Mouse (Mus musculus): Measurements from ENCODE around the gene Rpain. TPM values are rescaled to one million over a fixed set of nuclear protein-coding genes. Genes with fewer than 3 reads are reported as not detected.

Rpain gene
- 67.8 TPM for polyA plus RNA-seq (2015; fragmentation: Illumina TruSeq; extraction: RNeasy Lipid Tissue Mini Kit (QIAGEN cat#74804); ENCODE audit: insufficient read depth, low replicate concordance)

DNA sequence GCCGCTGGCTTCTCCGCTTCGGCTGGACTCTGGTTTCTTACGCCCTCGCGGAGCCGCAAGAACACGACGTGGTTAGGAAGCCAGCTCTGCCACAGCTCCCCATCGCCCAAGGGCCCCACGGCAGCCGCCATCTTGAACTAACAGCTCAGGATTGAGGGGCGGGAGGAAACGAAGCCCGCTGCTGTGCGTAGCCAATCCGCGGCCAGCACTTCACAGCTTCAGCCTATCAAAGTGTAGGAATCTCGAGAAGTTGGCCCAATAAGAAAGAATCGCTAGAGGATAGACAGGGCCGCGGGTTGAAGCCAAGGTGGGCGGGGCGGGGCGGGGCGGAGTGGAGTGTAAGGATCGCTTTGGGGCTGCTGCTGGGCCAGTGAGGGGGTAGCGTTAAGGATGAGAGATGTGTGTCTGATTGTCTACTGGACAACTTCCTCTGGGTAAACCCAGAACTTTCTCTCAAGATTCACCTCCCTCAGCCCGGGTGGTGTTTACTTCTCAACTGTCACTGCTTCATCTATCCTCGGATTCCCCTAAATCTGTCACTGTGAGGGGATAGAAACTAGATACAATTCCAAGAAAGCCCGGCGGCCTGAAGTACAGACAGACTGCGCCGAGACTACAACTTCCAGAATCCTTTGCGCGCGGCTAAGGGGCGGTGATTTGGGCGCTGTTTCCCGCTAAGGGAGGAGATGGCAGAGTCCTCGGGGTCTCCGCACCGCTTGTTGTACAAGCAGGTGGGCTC lies at the start of gene Rpain, which contains the start of gene Nup88:
Gene Rpain (plus strand): TSS at position 393 of the 739 bp plus-strand sequence.
Gene Nup88 (minus strand): TSS at position 153 of the 739 bp plus-strand sequence.

DNA sequence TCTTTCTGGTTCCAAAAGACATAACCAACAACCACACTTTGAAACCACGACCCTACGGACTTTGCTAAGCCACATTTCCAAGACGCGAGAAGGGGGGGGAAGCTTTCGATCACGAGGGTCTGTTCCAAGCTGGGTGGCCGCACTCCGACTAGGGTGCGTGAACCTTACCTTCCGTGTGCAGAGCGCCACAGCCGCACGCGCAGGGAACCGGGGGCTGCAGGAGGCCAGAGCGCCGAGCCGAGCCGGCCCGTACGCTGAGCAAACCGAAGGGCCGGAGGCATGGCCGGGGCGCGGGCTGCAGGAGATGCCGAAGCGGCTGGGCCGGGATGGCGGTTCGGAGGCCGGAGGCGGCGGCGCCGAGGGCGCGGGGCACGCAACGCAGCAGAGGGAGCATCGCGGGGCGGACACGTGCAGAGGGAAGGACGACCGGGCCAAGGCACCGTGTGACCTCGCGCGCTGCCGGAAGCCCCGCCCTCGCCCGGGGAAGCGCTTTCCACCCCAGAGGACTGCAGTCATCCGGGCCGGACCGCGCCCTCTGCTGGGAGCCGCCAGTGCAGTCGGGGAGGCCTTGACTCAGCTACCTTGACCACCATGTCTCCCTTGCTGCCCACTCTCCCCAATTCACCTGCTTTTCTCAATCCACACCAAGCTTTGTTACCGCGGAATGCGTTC lies 12.7 kb downstream of the Rpain start, which contains the start of gene C1qbp:
Gene C1qbp (minus strand): TSS at position 470 of the 672 bp plus-strand sequence.

DNA sequence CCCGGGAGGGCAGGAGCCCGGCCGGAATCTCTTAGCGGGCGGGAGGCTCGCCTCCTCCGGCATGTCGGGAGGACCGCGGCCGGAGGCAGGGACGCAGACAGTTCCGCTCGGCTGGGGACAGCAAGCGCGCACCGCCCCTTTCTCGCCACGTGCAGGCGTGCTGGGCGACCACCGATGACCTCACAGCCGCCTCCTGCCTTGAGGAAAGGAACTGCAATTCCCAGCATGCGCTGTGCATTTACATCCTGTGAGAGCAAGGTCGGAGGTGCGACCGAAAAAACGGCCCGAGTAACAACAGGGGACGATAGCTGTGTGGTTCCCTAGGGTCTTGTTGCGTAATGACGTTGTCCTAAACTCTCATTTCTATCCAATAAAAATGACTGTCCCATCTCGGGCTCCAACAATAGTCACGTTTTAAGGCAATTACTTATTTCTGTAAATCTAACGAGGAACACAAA lies 34.3 kb downstream of the Rpain start, which contains the start of gene Dhx33:
Gene Dhx33 (minus strand): TSS at position 122 of the 458 bp plus-strand sequence.

DNA sequence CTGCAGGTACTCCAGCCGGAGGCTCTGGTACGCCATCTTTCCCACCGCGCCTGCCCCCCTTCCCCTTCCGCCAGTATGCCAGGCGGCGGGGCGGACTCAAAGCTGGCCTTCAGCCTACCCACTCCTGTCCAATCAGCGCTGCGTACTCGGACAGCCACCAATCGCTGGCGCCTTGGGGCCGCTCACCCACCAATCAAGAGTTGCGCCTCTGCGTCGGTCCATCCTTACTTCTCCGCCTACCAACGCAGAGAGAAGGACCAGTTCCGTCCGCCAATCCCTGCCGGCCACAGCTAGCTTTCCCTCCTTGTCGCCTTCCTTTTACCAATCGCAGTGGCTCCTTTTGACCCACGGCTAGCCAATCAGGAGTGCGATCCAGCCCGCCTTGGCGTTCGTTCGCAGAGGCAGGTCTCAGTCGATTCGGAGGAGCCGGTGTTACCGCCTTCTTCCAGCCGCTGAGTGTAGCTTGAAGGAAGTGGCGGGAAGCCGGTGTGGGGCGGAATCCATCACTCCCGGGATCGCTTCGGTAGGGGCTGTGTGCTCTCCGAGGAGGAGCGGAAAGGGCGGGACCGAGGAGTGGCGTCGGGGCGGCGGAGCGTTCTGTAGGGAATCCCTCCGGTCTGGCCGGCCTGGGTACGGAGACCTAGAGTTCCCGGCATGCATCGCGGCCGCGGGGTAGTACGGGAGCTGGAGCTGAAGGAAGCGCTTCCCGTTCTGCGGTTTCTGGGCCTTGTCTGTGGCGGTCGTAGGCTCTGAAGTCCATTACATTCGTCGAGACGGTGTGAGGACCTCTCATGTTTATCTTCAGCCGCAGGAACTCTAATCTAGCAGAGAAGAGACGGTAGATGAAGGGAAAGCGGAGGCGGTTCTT lies 49.4 kb downstream of the Rpain start, which contains the start of the genes Mis12 and Derl2:
Gene Mis12 (plus strand): TSS at position 411 of the 868 bp plus-strand sequence.
Gene Derl2 (minus strand): TSS at position 641 of the 868 bp plus-strand sequence.

Other genes with a start within 250 kb of the Rpain start
- 9.9 TPM for gene Zfp3, start 206.0 kb upstream of the Rpain start, polyA plus RNA-seq (2015; fragmentation: Illumina TruSeq; extraction: RNeasy Lipid Tissue Mini Kit (QIAGEN cat#74804); ENCODE audit: insufficient read depth, low replicate concordance)
- 33.4 TPM for gene Scimp, start 157.6 kb upstream of the Rpain start, polyA plus RNA-seq (2015; fragmentation: Illumina TruSeq; extraction: RNeasy Lipid Tissue Mini Kit (QIAGEN cat#74804); ENCODE audit: insufficient read depth, low replicate concordance)
- gene Rabep1, start 125.4 kb upstream of the Rpain start, polyA plus RNA-seq (2015; fragmentation: Illumina TruSeq; extraction: RNeasy Lipid Tissue Mini Kit (QIAGEN cat#74804); ENCODE audit: insufficient read depth, low replicate concordance) = 51.8 TPM
- 125 TPM for gene Nup88, start 240 bp upstream of the Rpain start, polyA plus RNA-seq (2015; fragmentation: Illumina TruSeq; extraction: RNeasy Lipid Tissue Mini Kit (QIAGEN cat#74804); ENCODE audit: insufficient read depth, low replicate concordance)
- 167 TPM for gene C1qbp, start 12.8 kb downstream of the Rpain start, polyA plus RNA-seq (2015; fragmentation: Illumina TruSeq; extraction: RNeasy Lipid Tissue Mini Kit (QIAGEN cat#74804); ENCODE audit: insufficient read depth, low replicate concordance)
- 31.1 TPM for gene Dhx33, start 34.2 kb downstream of the Rpain start, polyA plus RNA-seq (2015; fragmentation: Illumina TruSeq; extraction: RNeasy Lipid Tissue Mini Kit (QIAGEN cat#74804); ENCODE audit: insufficient read depth, low replicate concordance)
- 42.1 TPM for gene Mis12, start 49.4 kb downstream of the Rpain start, polyA plus RNA-seq (2015; fragmentation: Illumina TruSeq; extraction: RNeasy Lipid Tissue Mini Kit (QIAGEN cat#74804); ENCODE audit: insufficient read depth, low replicate concordance)
- 62.0 TPM for gene Derl2, start 49.6 kb downstream of the Rpain start, polyA plus RNA-seq (2015; fragmentation: Illumina TruSeq; extraction: RNeasy Lipid Tissue Mini Kit (QIAGEN cat#74804); ENCODE audit: insufficient read depth, low replicate concordance)
- 1.1 TPM for gene 6330403K07Rik, start 63.3 kb downstream of the Rpain start, polyA plus RNA-seq (2015; fragmentation: Illumina TruSeq; extraction: RNeasy Lipid Tissue Mini Kit (QIAGEN cat#74804); ENCODE audit: insufficient read depth, low replicate concordance)
- gene Nlrp1a, start 174.5 kb downstream of the Rpain start, polyA plus RNA-seq (2015; fragmentation: Illumina TruSeq; extraction: RNeasy Lipid Tissue Mini Kit (QIAGEN cat#74804); ENCODE audit: insufficient read depth, low replicate concordance) = 1.5 TPM